Mouse (Mus musculus): ENCODE data around the gene Tppp. TPM values are rescaled to one million over a fixed set of nuclear protein-coding genes. Genes with fewer than 3 reads are reported as not detected.
A peak's percentile ranks its signal among the peaks of the same experiment; 100 is the strongest.
"Not testable (repeated sequence)": the region's sequence is repeated elsewhere in the genome, so short reads cannot be mapped to it uniquely, and the experiment has no call there.

The Tppp gene
- polyA plus RNA-seq, 1 experiment: 16.1 TPM

DNA sequence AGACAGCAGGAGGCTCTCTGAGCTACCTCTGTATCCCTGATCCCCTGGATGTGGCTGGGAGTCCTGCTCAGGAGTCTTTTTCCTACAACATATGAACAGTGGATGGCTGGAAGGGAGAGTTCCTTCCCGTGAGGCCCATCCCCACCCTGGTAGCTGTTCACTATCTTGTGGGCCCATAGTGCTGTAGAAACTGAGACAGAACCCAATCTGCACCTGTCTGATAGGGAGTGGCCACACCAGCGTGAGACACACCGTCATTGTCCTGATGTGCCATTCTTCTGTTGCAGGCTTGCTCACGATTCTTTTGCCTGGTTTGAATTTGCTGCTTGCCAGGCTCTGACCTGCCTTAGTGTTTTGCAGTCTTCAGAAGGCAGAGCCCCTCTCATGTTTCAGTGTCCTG lies 8.2 kb downstream of the Tppp start:
- DNase-seq (ENCODE audit: low read depth, low spot score): no peak
- WGBS: 34% methylated on average over 4 of the region's 4 CpGs

GRCm38 (mm10) chr13:74019006-74019405 lies 9.8 kb downstream of the Tppp start:
- DNase-seq (ENCODE audit: low read depth, low spot score): not testable (repeated sequence)
- WGBS: 40% methylated on average over 8 of the region's 8 CpGs

DNA sequence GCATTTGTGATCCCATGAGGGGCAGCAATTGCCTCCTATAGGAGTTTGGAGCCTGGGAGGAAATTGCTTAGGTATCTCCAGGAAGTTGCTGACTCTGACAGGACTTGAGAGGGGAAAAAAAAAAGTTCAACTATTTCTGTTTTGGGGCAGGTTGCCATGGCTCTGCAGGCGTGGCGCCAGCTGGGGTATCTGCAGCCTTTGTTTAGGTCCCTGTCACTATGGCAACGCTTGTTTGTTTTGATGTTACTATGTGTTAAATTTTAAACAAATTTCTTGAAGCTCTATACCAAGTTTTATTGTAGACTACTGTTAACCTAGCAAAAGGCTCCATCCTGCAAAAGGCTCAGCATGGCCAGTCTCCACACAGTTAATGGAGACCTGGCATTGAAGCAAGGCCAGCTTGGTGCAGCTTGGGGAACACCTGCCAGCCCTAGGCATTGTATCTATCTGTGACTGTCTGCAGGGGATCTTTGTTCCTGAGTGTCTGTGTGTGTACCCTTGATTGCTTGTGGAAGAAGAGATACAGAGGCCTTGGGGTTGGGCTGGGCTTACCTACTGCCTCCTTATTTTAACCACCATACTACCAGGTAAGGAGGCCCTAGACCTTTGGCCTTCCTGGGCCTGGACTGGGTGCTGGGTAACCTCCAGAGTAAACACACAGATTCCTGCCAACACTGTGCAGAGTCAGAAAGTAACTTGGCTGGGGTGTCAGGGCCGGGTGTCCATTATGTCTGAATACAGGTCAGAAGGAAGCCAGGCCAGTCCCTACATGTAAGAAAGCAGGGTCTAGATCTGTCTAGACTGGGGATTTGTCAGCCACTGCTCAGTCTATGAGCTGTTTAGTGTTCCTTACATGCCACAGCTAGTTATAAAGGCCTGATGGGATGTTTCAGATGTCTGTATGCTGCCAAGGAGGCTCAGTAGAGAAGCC lies 16.2 kb downstream of the Tppp start:
- DNase-seq (ENCODE audit: low read depth, low spot score): no peak
- 16% methylated on average over 4 of the region's 4 CpGs for WGBS

GRCm38 (mm10) chr13:74026215-74026614 lies 17.0 kb downstream of the Tppp start:
- no peak for DNase-seq (ENCODE audit: low read depth, low spot score)
- 10% methylated on average over 2 of the region's 2 CpGs for WGBS

- DNase-seq (ENCODE audit: low read depth, low spot score): no peak
- 80% methylated on average over 2 of the region's 2 CpGs for WGBS
Observed at GRCm38 (mm10) chr13:74028116-74028515, 18.9 kb downstream of the Tppp start.

DNA sequence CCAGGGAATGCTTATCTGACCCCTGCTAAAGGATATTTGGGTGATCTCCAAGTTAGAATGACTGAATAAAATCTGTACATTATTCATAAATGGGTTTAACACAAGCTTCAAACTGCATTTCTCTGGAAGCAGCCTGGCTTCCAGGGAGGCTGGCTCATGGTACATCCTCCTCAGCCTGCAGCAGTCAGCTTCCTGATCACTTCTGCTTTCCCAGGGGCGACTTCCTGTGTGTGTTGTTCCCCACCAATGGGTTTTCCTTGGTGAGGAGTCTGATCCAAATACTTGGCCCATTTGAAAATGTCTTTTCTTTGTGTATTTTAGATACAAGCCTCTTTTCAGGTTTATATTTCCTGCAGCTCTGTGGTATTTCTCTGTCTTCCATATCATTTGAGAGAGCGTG lies 19.8 kb downstream of the Tppp start:
- 80% methylated on average over 2 of the region's 2 CpGs for WGBS
- DNase-seq (ENCODE audit: low read depth, low spot score): no peak

GRCm38 (mm10) chr13:74030691-74031090 lies 21.5 kb downstream of the Tppp start:
- DNase-seq (ENCODE audit: low read depth, low spot score): no peak

GRCm38 (mm10) chr13:74031133-74031532 lies 21.9 kb downstream of the Tppp start:
- WGBS: 82% methylated on average over 8 of the region's 8 CpGs
- DNase-seq (ENCODE audit: low read depth, low spot score): no peak

More at GRCm38 (mm10) chr13:74030691-74031090, 21.5 kb downstream of the Tppp start:
- 88% methylated on average over 7 of the region's 7 CpGs for WGBS

DNA sequence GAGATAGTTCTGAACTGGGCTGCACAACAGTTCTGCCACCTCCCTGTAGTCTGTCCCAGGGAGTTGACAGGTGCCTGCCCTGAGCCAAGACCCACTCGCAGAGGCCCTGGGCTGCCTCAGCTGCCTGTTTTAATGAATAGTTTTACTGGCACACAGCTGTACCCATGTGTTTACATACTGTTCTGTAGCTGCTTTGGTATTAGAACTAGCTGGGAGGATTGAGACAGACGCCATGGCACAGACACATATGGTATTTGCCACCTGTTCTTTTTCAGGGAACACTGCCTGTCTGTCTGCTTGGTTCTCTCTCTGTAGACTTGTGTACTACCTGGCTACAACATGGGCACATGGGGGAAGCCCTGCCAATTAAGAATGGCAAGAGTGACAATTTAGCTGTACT lies 25.5 kb downstream of the Tppp start:
- no peak for DNase-seq (ENCODE audit: low read depth, low spot score)
- 43% methylated on average over 2 of the region's 2 CpGs for WGBS

DNA sequence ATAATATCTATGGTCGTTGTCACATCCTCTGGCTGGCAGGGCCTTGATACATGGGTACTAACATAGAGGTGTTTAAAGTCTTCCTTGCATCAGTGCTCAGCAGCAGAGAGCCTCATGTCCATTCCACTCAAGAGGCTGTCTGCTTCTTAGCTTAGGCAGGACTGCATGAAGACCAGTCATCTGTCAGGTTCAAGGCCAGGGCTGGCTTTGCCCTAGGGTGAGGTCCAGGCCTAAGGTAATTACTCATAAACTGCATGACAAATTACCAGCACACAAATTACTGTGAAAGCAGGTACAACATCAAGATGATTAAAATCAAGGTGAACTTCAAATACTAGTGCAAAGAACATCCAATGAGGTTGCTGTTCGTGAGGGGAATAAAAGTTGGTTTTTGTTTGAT lies 26.6 kb downstream of the Tppp start:
- DNase-seq (ENCODE audit: low read depth, low spot score): no peak
- 86% methylated on average over 2 of the region's 2 CpGs for WGBS

DNA sequence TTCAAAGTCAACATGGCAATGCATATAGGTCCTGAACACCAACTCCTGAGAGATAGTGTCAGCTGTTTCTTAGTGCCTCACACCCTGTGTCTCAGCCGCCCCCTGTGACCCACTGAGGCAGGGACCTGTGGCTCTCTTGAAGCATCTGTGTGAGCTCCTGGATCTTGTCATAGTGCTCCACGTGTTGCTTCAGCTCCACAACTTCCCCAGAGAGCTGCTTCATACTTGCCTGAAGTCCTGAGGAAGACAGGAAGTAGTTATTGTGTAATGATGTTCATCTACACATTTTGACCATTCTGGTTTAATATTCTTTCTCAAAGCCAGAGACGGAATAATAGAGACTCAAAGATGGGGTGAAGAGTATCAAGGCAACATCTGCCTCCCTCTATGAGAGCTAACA lies 30.7 kb downstream of the Tppp start:
- DNase-seq (ENCODE audit: low read depth, low spot score): no peak
- WGBS: 90% methylated on average over 3 of the region's 3 CpGs

DNA sequence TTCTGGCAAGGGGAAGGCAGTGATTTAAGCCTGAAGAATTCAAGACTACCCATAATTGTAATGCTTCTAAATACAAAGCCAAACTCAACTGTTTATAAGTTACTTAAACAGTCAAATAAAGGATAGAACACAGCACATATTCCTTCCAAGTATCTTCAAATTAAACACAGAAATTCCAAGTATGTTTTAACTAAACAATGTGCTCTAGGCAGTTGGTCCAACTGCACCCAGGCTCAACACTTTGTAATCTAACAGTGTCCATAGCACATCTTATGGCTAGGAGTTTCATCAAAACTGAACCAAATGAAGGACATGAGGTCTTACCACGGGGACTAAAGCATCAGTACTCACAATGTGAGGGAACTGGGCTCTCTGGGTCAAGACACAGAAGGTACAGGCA lies 47.0 kb downstream of the Tppp start:
- DNase-seq (ENCODE audit: low read depth, low spot score): no peak
- WGBS: 73% methylated on average over 1 of the region's 1 CpGs

DNA sequence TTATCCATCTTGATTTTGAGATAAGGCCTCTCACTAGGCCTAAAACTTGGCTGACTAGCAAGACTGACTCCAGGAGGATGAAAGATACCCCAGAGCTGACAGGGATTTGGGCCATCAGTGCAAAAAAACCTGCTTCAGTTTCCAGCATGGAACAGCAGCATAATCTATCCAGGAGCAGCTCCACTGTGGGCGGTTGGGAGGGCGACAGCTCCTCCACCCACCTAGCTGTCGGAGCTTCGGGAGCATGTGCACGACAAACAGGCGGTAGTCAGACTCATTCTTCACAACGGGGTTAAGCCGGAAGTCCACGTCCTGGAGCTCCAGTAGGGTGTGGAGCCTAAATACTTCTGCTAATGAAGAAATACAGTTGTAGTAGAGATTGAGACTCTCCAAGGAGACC lies 48.9 kb downstream of the Tppp start:
- 96% methylated on average over 9 of the region's 9 CpGs for WGBS
- DNase-seq (ENCODE audit: low read depth, low spot score): no peak

DNA sequence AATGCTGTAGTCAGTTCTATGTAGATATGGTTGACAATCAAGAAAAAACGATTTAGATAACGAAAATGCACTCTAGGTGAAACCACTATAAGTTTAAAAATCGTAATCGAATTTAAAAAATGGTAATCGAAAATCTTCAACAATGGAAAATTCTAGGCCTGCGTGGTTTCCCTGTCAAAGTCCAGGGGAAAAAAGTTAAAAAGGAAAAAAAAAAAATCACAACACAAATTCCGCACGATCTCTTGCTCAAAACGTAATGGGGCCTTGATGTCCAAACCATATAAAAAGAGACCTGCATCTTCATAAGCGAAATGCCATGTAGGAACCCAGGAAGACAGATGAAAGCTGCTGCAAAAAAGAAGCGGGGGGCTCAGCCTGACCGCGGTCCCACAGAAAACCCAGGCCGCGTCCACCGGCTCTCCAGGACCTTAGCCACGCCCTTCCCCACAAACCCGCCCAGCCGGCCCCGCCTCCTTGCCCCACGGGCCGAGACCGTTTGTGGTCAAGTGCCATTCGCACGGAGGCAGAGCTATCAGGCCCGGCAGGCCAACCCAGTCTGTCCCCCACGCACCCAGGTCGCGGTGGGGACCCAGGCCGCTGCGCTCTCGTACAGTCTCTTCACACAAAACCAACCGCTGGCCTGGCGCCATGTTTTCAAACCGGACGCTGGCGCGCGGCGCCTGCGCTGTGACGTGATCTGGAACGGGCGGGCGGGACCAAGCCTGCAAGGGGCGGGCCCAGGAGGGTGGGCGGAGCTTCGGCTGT lies 52.6 kb downstream of the Tppp start, which contains the start of gene Cep72:
Gene Cep72, minus strand, starts transcription at position 687 of the 765 bp plus-strand sequence.
- 3% methylated on average over 48 of the region's 48 CpGs for WGBS
- DNase-seq (ENCODE audit: low read depth, low spot score): peak; percentile 57

DNA sequence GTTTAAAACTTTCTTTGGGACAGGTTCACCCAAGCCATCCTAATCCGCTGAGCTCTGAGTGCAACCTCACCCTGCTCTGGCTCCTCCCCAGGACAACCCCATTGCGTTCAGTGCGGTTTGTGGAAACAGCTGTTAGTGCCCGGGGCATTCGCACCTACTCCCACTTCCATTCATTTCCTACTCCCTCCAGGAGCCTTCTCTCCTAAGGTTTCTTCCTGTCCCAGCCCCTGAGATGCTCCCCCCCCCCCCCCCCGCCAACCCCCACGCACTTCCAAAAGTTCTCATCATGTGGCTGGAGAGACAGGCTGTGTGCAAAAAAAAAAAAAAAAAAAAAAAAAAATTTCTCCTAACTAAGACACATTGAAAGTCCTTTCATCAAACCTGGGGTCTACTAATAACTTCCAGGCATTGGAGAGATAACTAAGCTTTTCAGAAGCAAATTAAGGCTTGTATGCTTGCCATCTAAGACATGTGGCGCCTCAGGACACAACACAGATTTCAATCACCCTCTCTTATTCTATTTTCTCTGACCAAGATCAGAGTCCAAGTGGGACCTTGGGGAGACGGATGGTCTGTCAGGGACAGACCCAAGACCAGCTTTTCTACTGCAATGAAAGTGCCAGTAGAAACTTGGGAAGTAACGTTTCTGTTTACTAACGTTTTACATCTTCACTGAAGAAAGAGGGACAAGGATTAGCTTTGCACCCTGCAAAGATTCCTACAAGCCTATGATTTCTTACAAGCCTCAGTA lies 53.3 kb downstream of the Tppp start:
- no peak for DNase-seq (ENCODE audit: low read depth, low spot score)

DNA sequence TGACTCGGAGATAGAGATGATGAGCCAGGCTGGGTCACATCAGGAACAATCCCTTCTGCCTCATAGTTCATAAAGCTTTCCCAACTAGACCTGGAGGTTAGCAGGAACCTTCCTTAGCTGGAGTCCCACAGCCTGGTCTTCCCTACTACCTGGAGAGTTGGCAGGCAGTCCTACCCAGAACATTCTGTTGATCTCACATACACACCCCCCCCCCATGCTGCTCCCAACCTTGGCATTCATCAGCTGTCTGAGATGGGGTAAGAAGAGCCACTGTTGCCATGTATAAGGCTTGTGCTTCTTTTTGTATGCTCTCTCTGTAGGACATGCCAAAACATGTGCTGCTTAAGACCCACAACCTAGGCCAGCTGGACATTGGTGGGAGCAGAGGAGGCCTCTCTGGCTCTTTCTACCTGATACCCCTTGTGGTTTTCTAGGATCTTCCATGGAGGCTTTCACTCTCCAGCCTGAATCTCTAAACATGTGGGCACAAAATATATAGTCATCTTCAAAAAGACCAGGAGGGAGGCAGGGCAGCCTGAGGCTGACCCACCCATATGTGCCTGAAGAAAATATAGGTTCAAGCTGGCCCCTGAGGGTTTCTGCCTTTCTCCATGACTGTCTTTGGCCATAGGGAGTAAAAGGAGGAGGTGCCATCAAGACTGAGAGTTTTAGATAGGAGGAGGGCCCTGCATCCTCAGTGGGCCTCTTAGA lies 54.3 kb downstream of the Tppp start:
- WGBS: 92% methylated on average over 1 of the region's 1 CpGs
- DNase-seq (ENCODE audit: low read depth, low spot score): no peak

More for the DNA sequence above, 53.3 kb downstream of the Tppp start:
- WGBS: 30% methylated on average over 10 of the region's 11 CpGs

GRCm38 (mm10) chr13:74066576-74066975 lies 57.4 kb downstream of the Tppp start:
- no peak for DNase-seq (ENCODE audit: low read depth, low spot score)
- 98% methylated on average over 1 of the region's 1 CpGs for WGBS

- DNase-seq (ENCODE audit: low read depth, low spot score): not testable (repeated sequence)
- WGBS: 80% methylated on average over 1 of the region's 1 CpGs
Observed at GRCm38 (mm10) chr13:74071244-74071643, 62.0 kb downstream of the Tppp start.

- 52% methylated on average over 3 of the region's 3 CpGs for WGBS
- no peak for DNase-seq (ENCODE audit: low read depth, low spot score)
Observed at GRCm38 (mm10) chr13:74071714-74072113, 62.5 kb downstream of the Tppp start.
